Mouse (Mus musculus) 3T3-L1 (cell line): Measurements from ENCODE around the gene Ifi27.
A peak's percentile ranks its signal among the peaks of the same experiment; 100 is the strongest.
"Not testable (repeated sequence)": the region's sequence is repeated elsewhere in the genome, so short reads cannot be mapped to it uniquely, and the experiment has no call there.

ENCODE experiments used
- DNase-seq: peaks from one replicate; pipeline ENCODE4 v3.0.0-alpha.2; 2015; ENCODE audit warnings: low read depth, low spot score

The Ifi27 gene

GRCm38 (mm10) chr12:103453361-103453760, 19.4 kb downstream of the Ifi27 start:
- DNase-seq = peak; percentile 58

GRCm38 (mm10) chr12:103456727-103457126, 22.7 kb downstream of the Ifi27 start:
- DNase-seq = not testable (repeated sequence)

GRCm38 (mm10) chr12:103457140-103457539, 23.1 kb downstream of the Ifi27 start, which contains the start of gene Ifi27l2b:
Gene Ifi27l2b, minus strand, starts transcription at chr12:103457223.
- DNase-seq = peak; percentile 20

GRCm38 (mm10) chr12:103474481-103474880, 40.5 kb downstream of the Ifi27 start:
- no peak for DNase-seq

- no peak for DNase-seq
These were observed 42.9 kb downstream of the Ifi27 start for GRCm38 (mm10) chr12:103476779-103477389.

- DNase-seq = no peak
These were observed 43.5 kb downstream of the Ifi27 start for GRCm38 (mm10) chr12:103477461-103478015.

- no peak for DNase-seq
These were observed 47.7 kb downstream of the Ifi27 start for GRCm38 (mm10) chr12:103481671-103482070.

- DNase-seq = no peak
These were observed 48.8 kb downstream of the Ifi27 start for GRCm38 (mm10) chr12:103482781-103483180.

GRCm38 (mm10) chr12:103484200-103484972, 50.4 kb downstream of the Ifi27 start:
- not testable (repeated sequence) for DNase-seq

- no peak for DNase-seq
These were observed 52.7 kb downstream of the Ifi27 start for GRCm38 (mm10) chr12:103486726-103487125.

GRCm38 (mm10) chr12:103487276-103487675, 53.3 kb downstream of the Ifi27 start:
- DNase-seq = no peak

- no peak for DNase-seq
These were observed 53.7 kb downstream of the Ifi27 start for GRCm38 (mm10) chr12:103487750-103488149.
